Mouse (Mus musculus): ENCODE measurements around the gene Hhat.

GRCm38 (mm10) chr1:192512821-192513220, 258.2 kb downstream of the Hhat start:
- TF ChIP-seq CTCF (IDR thresholded peaks at IDR 0.05; ENCODE audit: low read depth, low read length) (no peak), EP300 (IDR thresholded peaks at IDR 0.05; ENCODE audit: insufficient read depth, low read depth, low read length) (no peak), POLR2A (IDR thresholded peaks at IDR 0.05; ENCODE audit: insufficient read depth, low read length) (no peak)

Data from ES-Bruce4 (cell line).